Mouse (Mus musculus) testis, adult 2 months (tissue): ENCODE results near the gene Pawr. TPM values are rescaled to one million over a fixed set of nuclear protein-coding genes. Genes with fewer than 3 reads are reported as not detected.

Experiments
- H3K27ac ChIP-seq: fragments of 200-500 bp; 2 replicates; pipeline ENCODE4 v1.5.1; 2012; ENCODE audit warnings: low read depth, low read length; ENCODE audit not compliant: control insufficient read depth, insufficient read depth
- H3K27me3 ChIP-seq: fragments of 200-500 bp; 2 replicates; pipeline ENCODE4 v1.6.1; 2012; ENCODE audit warnings: mild to moderate bottlenecking, low read length, moderate library complexity; ENCODE audit not compliant: control insufficient read depth, insufficient read depth
- H3K36me3 ChIP-seq: fragments of 200-500 bp; 2 replicates; pipeline ENCODE4 v1.6.1; 2012; ENCODE audit warnings: mild to moderate bottlenecking, low read length; ENCODE audit not compliant: control insufficient read depth, insufficient read depth
- H3K4me1 ChIP-seq: fragments of 200-500 bp; 2 replicates; pipeline ENCODE4 v1.6.1; 2012; ENCODE audit warnings: low read length; ENCODE audit not compliant: control insufficient read depth, insufficient read depth
- H3K4me3 ChIP-seq: fragments of 200-500 bp; 2 replicates; pipeline ENCODE4 v1.5.1; 2012; ENCODE audit warnings: low read depth, mild to moderate bottlenecking, low read length, moderate library complexity, mixed read lengths; ENCODE audit not compliant: control insufficient read depth
- CTCF ChIP-seq: fragments of 200-500 bp; IDR thresholded peaks from 2 replicates; pipeline ENCODE4 v1.5.1; 2012; ENCODE audit warnings: low read depth, mild to moderate bottlenecking, inconsistent platforms, low read length, moderate library complexity; ENCODE audit not compliant: control insufficient read depth, insufficient read depth, insufficient replicate concordance
- POLR2A ChIP-seq: fragments of 200-500 bp; IDR thresholded peaks from 2 replicates; pipeline ENCODE4 v1.6.1; 2012; ENCODE audit warnings: low read depth, mild to moderate bottlenecking, inconsistent platforms, low read length, moderate library complexity; ENCODE audit not compliant: control insufficient read depth
- polyA plus RNA-seq: library from polyadenylated mRNA; depleted of rRNA; stranded (reverse); fragments of >200 nt; gene quantifications from 2 replicates; pipeline ENCODE4 v1.2.3, GENCODE M21; 2012

Pawr gene
- polyA plus RNA-seq, 1 experiment, result 0.91 TPM

DNA sequence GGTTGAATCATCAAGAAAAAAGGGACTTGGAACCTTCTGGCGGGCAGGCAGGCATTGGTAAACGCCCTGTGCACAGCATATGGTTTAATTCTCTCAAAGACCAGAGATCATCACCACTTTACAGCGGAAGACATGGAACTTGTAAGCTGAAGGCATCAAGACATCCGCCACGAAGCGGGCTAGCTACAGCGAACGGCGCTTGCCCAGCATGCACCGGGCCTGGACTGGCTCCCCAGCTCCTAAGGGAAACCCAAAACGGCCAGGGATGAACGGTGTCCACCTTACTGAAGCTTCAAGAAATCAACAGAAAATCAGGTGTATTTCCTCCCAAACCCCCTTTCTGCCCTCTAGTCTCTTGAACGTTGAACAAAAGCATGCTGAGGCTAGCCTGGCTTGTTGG, 33.7 kb upstream of the Pawr start:
- no peaks in the 10 kb centered on the region for H3K27me3 ChIP-seq
- peak overlapping the region; percentile 50 for H3K4me3 ChIP-seq
- peaks cover 2% of the 10 kb centered on the region for H3K4me1 ChIP-seq
- no peak overlapping the region for H3K27ac ChIP-seq
- no peak for TF ChIP-seq CTCF
- TF ChIP-seq POLR2A, result no peak
- no peaks in the 10 kb centered on the region for H3K36me3 ChIP-seq

- Histone ChIP-seq H3K27ac (no peak overlapping the region), H3K36me3 (no peaks in the 10 kb centered on the region), H3K4me1 (peaks cover 2% of the 10 kb centered on the region), H3K27me3 (no peaks in the 10 kb centered on the region), H3K4me3 (peak overlapping the region; percentile 50)
- TF ChIP-seq POLR2A, result no peak
- no peak for TF ChIP-seq CTCF
Measured at GRCm38 (mm10) chr10:108298841-108299545, 32.9 kb upstream of the Pawr start.

DNA sequence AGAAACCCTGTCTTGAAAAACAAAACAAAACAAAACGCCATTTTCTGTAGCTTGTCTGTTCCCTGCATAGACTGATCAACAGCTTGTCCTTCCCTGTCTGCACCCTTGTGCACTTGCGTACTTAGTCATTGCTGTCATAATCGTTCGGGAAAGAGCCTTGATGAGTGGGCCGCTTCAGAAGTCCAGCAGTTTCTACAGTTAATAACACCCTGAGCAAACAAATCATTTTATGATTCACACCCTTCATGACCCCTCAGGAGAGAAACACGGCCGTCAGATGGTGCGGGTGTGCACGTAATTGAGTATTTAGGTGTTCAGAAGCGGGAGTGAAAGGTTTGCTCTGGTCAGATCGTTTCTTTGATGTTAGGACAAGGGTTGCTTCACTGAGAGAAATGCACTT, 32.1 kb upstream of the Pawr start:
- Histone ChIP-seq H3K4me3 (no peak overlapping the region), H3K27ac (no peak overlapping the region), H3K27me3 (no peaks in the 10 kb centered on the region), H3K4me1 (peaks cover 2% of the 10 kb centered on the region), H3K36me3 (no peaks in the 10 kb centered on the region)
- no peak for TF ChIP-seq POLR2A
- TF ChIP-seq CTCF, result no peak

DNA sequence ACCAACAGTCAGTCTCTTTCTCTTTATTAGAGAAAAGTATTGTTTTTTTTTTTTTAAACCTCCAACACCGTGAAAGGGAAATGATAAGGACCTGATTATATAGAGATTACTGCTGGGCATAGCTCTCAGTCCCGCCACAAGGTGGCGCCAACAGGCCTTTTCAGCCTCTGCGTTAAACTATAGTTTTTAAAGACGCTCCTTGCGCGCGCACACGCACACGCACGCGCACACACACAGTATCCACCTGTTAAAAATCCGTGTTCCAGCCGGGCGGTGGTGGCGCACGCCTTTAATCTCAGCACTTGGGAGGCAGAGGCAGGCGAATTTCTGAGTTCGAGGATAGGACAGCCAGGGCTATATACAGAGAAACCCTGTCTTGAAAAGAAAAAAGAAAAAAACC, 31.1 kb upstream of the Pawr start:
- no peak overlapping the region; the same call in 1 of the 2 replicates for H3K27ac ChIP-seq
- TF ChIP-seq CTCF (peak; percentile 84), POLR2A (no peak)
- H3K27me3 ChIP-seq, result no peaks in the 10 kb centered on the region
- peaks cover 2% of the 10 kb centered on the region for H3K4me1 ChIP-seq
- H3K4me3 ChIP-seq, result peak overlapping the region; percentile 58
- H3K36me3 ChIP-seq, result no peaks in the 10 kb centered on the region

DNA sequence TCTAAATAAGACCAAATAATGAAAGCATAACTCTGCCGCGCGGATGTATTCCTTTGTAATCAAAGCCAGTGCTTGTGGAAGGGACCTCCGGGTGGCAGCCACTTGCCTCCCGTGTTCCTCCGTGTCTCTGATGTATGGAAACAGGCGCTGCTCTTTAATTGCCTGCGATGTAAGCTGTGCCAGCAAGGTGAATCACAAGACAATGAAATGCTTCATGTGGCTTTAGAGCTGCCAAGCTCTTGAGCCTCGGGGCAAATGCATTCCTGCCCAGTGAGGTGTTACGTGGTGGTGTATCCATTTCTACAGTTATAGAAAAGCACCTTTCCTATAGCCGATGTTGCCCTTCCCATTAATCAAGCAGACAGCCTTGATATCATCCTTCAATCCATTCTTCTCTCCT, 24.1 kb upstream of the Pawr start:
- Histone ChIP-seq H3K27ac (no peak overlapping the region), H3K4me1 (no peaks in the 10 kb centered on the region), H3K36me3 (no peaks in the 10 kb centered on the region), H3K27me3 (no peaks in the 10 kb centered on the region), H3K4me3 (no peak overlapping the region)
- TF ChIP-seq POLR2A (no peak), CTCF (no peak)

- no peak for TF ChIP-seq POLR2A
- no peak for TF ChIP-seq CTCF
Measured at GRCm38 (mm10) chr10:108310195-108310594, 21.7 kb upstream of the Pawr start.

GRCm38 (mm10) chr10:108311396-108311795, 20.5 kb upstream of the Pawr start:
- H3K4me3 ChIP-seq, result no peak overlapping the region
- no peaks in the 10 kb centered on the region for H3K36me3 ChIP-seq
- TF ChIP-seq POLR2A (no peak), CTCF (no peak)
- no peaks in the 10 kb centered on the region for H3K27me3 ChIP-seq
- no peak overlapping the region for H3K27ac ChIP-seq
- H3K4me1 ChIP-seq, result no peaks in the 10 kb centered on the region

More at GRCm38 (mm10) chr10:108310195-108310594, 21.7 kb upstream of the Pawr start:
- no peak overlapping the region for H3K27ac ChIP-seq
- H3K4me1 ChIP-seq, result no peaks in the 10 kb centered on the region
- no peak overlapping the region for H3K4me3 ChIP-seq
- H3K27me3 ChIP-seq, result no peaks in the 10 kb centered on the region
- H3K36me3 ChIP-seq, result no peaks in the 10 kb centered on the region
